Mouse (Mus musculus): ENCODE results near the gene Sept5.

Sept5 gene

DNA sequence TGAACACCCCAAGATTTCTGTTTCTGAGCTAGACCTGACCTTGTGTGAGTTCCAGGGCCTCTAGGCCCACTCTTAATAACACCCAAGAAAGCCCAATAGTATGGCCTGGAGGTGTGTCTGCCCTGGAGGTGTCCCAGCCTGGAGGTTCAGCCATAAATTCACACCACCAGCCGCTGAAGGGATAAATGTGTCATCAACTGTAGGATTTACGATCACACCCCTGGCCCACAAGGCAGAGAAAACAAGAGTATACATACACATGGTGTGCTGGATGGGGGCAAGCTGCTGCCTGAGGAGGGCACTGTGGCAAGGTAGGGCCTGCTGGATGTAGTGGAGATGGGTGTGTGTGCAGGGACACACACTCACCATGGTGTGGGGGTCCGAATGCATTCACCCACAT, 16.5 kb downstream of the Sept5 start:
- no peak for DNase-seq (ENCODE audit: low spot score in 2 of 2)

DNA sequence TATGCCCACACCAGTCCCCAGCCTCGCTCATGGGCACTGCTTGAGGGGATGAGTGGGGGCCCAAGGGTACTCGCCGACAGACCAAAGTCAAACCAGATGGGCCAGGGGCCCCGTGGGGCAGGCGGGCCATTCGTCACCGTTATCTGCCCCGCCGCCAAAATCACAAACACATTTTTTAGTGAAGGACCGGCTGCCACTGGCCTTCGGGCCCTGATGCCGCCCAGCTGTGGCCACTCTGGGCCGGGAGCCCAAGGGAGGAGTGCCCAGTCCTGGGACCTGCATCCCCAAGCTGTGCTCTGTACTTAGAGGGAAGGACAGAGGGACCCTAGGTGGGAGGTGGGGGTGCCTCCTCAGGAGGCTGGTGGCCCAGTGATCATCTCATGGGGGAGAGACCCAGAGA, 18.0 kb downstream of the Sept5 start:
- DNase-seq (ENCODE audit: low spot score in 2 of 2): no peak

DNA sequence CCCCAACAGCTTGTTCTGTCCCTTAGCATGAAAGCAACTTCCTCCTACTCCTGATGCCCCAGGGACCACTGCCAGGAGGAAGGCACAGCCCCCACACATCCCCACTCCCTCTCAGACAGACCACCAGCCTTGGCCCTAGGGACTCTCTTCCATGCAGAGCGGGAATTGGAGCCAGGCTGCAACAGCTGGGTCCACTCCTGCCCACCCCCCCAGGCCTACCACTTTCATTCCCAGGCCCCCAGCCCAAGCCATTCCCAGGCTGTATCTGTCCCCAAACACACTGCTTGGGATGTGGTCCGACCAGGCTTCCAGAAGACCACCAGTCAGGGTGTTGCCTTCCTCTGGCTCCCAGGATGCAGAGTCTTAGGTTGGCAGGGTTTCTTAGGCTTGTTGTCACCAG, 20.7 kb downstream of the Sept5 start:
- no peak for DNase-seq (ENCODE audit: low spot score in 2 of 2)

DNA sequence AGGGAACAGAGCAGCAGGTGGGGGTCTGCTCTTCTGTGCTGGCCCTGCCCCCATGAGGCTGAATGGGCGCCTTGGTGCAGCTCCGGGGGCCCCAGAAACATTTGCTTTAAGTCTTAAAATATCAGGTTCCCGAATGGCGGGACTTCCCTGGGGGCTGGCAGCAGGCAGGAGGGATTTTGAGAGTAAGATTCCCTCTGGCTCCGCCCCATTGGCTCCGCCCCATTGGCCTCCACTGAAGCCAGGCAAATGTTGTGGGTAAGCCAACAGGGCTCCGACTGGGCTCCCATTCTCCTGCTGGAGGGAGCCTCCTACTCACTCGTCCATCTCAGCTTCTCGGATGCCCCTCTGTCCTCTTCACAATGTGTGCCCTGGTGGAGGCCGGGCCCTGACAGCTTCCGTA, 21.5 kb downstream of the Sept5 start:
- DNase-seq (ENCODE audit: low spot score in 2 of 2): no peak

DNA sequence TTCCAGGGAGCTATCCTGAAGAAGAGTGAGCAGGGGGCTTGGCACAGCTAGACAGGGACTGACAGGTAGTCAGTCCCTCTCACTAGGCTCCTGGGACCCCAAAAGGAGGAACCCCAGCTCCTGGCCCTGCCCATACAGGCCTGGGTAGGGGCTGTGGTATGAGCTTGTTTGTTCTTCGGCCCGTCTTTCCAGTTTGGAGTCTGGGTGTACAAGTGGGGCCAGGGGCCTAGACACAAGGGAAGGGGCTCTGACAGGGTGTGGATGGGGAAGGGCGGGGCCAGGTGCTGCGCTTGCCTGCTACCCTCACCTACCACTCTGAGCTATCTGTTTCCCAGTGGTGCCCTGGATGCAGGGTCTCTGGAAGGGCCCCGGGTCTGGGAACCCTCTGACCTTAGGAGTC, 24.0 kb downstream of the Sept5 start:
- DNase-seq (ENCODE audit: low spot score in 2 of 2): no peak

DNA sequence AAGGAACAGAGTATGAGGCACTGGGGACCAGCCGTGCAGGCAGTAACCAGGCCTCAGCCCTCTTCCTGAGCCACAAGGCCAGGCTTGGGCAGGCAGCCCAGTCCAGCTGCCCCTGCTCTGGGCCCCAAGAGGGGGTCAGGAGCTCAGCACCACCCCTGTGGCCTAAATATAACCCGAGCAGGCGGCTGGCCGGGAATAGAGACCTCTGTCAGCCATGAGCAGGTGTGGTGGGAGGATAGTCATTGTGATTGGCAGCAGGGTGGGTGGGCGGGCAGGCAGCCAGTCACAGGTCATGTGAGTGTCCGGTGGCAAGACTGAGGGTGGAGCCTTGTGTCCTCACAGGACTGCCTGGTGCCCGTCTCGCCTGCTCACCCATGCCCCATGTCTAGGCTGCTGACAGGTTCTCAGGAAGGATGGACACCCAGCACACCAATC, 25.5 kb downstream of the Sept5 start:
- DNase-seq (ENCODE audit: low spot score in 2 of 2): no peak

DNA sequence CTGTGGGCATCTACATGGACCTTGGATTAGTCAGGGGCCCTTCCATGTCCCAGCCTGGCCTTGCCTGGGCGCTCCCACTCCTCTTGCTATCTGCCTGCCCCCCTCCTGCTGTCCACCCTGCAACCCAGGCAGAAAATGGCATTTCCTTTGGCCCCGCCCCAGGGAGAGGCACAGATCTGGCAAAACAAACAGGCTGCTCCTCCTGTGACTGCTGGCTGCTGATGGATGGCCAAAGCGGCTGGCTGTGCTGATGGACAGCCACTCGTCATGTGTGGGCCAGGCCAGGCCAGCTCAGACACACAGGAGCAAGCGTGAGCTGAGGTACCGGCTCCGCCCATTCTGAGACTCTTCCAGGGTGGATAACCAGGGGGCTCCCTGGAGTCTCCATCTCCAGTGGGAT, 28.3 kb downstream of the Sept5 start:
- DNase-seq (ENCODE audit: low spot score in 2 of 2): no peak

DNA sequence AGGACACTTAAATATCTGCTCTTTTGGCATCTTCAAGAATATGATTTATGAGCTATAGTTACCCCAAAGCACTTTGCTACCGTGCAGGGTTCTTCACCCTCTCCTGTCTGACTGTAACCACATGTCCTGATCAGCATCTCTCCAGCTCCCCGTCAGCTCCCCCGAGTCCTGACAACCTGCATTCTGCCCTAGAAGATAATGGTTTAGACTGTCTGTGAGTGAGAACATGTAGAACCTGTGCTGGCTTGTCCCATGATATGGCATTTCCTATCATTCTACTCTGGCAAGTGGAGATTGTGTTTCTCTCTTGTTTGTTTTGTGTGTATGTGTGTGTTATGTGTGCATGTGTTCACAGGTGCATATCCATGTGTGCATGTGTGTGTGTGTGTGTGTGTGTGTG, 31.7 kb downstream of the Sept5 start:
- no peak for DNase-seq (ENCODE audit: low spot score in 2 of 2)

DNA sequence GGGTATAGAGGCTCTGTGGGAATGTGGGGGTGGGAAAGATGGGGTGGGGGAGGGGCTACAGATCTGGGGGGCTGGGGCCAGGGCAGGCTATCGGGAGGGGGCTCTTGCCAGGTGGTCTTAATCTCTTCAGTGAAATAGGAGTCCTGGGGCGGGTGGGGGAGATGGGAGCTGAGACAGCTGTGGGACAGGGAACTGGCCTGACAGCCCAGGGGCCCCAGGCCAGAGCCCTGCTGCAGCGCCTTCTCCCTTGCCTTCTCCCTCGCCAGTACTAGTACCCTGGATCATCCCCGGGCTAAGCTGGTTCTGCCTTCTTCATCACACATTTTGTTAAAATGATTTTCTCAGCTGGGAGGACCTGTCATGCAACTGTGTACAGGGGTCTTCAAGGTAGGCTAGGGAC, 33.5 kb downstream of the Sept5 start:
- DNase-seq (ENCODE audit: low spot score in 2 of 2): no peak

DNA sequence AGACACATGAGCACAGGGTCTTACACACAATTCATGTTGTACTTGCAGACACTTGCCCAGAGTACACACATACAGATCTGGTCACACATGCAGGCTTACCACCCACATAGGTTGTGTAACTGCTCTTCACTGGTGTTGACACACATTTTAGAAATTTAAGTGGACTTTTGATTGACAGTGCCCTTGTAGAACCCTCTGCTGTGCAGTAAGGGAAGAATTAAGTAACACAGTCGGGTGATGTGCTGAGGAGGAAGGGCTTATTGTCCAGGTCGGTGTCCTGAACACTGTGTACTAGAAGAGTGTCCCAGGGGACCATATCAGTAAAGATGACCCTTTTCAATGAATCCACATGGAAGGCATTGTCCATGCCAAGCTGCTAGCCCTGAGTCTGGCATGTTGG, 35.8 kb downstream of the Sept5 start:
- no peak for DNase-seq (ENCODE audit: low spot score in 2 of 2)

DNA sequence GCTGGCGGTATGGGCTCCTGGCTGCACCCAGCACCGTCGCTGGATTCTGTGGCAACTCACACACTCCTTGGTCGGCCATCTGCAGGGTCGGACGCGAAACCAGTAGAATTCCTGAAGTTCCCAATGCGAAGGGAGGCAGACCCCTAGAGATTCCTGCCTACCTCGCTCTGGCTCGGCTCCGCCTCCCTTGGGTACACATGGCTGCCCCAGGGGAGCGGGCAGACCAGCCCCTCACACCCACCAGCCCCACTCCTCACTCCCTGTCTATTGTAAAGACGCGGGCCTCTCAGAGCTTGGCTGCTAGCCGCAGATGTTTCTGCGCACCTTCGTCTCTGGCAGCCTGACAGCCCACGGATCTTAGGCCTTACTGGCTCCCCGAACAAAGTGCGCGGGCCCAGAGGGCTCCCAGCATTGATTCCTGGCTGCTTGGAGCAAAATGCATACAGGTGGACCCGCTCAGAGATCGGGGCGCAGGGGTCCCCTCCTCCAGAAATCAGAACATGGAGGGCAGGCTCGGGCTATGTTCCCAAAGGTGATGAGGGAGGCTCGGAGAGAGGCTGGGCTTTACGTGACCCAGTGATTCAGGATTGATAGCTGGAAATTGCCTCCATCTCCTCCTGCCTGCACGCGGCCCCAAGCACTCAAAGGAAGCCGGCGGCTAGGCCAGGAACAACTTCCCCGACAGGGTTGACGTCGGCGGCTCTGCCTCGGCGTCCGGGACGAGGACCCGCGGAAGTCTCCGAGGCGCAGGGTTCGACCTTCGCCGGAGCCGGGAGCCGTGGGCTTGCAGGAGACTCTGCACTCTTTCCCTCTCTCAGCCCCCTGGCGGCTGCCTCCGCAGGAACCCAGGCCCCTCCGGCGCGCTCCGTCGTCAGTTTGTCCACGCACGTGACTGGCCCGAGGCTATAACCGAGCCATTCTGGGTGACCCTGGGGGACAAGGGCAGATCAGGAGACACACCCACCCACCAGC, 38.4 kb downstream of the Sept5 start:
- no peak for DNase-seq (ENCODE audit: low spot score in 2 of 2)

DNA sequence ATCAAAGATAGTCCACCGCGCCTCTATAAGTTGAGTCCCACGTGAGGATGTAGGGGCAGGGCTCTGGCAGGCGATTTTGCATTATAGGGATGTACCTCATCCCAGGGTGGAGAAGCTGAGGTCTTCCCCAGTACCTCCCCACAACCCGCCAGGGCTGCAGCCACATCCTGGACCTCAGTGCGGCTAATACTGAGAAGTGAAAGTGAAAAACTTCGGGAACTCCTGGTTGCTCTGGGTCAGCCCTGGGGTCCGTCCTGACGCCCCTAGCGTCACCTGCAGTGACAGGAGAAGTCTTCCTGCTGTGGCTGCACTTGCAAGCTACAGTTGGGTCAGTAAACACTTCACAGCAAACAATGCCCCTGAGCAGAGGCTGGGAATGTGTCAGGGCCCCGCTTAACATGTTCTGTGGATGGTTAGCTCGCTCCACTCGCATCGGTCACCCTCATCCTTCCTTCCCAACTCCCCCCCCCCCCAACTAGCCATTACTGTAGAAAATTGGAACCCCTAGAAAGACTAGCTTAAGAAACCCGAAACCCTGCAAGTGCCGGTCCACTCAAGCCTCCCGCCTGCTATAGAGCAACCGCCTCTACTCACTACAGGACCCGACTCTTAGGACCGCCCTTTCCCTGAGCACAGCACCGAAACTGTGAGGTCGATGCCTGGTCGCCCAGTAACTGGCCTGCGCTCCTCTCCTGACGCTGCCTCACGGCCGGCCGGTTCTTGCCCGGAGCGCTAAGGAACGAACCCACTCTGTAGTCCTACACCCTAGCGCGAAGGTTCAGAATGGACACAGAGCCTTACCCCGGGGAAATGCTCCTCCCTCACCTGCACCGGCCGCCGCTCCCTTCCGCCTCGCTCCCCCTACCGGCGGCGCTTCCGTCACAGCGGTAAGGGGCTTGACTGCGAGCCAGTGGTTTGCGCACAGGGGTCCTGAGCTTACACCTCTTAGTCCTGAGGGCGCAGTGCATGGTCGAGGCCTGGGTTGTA, 39.7 kb downstream of the Sept5 start, which contains the start of gene Tbx1:
Gene Tbx1 (minus strand): TSS at position 868 of the 987 bp plus-strand sequence.
- DNase-seq (ENCODE audit: low spot score in 2 of 2): no peak

DNA sequence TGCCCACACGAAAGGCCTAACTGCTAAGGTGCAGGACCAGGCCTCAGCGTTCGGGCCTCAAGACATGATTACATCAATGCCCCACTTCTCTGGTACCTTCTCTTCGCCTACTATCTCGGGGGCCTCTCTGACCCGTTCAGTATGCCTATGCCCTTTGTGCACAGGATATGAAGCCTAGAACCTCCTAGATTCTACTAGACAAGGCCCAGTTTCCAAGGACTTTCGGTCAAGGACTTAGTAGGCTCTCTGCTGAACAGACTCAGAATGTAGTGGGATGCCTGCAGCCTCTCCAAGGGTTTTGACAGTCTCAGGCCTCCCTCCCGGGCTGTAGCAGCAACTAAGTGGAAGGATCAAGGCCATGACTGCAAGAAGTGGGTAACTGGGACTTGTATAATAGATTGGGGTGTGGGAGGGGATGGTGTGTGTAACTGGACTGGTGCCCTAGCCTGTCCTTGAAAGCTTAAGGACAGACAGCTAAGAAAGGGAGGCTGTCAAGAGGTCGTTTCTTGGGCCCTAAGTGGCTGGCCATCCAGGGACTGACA, 40.6 kb downstream of the Sept5 start:
- no peak for DNase-seq (ENCODE audit: low spot score in 2 of 2)

DNA sequence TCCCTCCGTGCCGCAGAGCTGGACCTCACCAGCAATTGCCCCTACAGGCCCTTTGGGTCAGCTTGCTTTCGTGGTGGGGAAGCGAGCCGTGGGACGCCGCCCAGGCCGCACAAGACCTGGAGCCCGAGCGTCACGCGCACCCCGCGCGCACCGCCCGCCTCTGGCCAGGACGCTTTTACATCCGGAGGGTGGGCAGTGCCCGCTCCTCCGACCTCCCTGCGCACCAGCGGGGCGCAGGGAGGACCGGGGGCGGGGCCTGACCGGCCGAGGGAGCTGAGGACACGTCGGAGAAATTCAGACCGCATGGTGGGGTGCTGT, 41.1 kb downstream of the Sept5 start:
- DNase-seq (ENCODE audit: low spot score in 2 of 2): no peak

DNA sequence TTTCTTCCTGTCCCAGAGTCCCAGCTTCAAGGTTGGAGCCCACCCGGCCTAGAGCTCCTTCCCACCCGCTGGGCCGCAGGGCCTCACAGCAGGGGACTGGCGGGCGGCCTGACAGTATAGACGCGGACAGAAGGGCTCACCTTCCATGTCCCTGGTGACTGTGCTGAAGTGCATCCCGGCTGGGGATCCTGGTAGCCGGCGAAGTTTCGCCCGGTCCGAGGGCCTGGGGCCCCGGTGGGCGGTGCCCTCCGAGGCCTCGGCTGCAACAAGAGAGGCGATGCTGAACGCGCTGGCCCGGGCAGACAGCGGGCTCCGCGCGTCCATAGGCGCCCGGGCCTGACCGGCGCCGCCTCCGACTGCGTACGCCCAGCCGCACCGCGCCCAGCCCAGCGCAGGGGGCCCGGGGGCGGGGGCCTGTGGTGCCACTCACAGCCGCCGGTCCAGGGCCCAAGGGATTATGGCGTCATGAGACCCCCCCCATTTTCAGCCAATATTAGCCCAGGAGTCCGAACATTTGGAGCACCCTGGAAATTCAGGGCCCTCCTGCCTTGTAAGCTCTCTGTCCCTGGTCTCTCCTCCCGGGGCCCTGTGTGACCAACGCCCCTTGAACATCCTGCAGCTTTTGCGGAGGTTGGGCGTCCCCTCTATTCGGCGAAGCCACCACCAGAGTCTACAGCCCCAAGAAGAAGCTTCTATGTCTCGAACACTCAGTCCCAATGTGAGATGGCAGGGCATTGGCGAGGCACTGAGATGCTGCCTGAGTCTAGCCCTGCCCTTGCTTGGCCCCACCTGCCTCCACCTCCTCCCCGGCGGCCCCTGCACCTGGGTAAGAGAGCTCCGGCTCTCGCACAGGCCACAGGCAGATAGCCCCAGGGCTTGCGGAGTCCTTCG, 41.7 kb downstream of the Sept5 start:
- DNase-seq (ENCODE audit: low spot score in 2 of 2): no peak

DNA sequence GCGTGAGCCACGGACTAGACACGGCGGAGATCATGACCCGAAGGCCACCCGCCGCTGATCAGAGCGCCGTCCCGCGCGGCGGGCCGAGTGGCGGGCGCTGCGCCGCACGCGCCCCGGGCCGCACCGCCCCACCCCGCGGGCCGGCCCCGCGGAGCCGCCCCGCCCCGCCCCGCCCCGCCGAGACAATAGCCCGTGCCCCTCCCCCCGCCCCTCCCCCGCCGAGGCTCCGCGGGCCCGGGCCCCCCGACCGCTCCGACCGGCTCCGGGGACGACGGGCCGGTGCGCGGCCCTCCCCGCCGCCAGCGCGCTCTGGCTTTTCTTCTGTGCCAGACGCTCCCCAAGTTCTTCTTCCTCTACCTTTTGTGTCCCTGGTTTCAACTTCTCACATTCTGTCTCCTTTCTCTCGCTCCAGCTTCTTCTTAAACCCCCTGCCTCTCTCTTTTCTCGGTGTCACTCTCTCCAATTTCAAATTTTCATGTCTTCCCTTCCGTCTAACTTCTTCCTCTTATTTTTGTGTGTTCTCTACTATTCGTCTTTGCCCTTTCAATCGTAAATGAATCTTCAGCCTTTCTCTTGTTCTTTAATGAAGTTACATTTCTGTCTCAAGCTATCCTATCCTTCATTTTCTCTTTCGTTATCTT, 42.7 kb downstream of the Sept5 start:
- DNase-seq (ENCODE audit: low spot score in 2 of 2): no peak

DNA sequence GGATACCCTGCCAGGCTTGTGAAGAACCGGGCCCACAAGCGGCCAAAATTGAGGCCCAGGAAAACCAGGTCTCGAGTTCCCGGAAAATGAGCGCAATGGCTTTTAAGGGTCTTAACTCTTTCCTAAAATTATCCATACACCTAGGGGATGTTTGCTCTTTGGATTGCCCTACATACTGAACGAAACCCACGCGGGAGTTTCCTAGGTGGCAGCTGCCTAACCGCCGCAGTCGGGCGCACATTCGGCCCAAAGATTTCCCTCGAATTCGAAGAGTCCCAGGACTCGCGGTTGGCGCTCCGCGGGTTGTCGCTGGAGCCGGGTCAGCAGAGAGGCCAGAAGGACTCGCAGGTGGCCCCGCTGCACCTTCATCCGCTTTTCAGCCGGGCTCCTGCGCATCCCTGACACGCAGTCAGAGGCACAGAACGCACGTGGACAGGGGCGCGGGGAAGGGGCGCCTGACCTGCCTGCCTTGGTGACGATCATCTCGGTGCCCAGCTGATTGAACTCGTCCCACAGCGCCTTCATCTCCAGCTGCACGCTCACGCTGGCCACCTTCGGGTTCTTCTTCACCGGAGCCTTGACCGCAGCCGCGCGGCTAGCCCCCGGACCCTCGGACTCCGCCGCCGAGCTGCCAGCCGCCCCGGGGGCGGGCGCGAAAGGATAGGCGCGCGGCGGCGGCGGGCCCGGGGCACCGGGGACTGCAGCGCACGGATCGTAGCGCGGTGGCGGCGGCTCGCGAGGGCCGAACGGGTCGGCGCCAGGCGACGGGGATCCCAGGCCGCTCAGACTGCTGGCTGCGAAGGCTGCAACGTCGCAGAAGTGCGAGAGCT, 43.5 kb downstream of the Sept5 start:
- DNase-seq (ENCODE audit: low spot score in 2 of 2): no peak

DNA sequence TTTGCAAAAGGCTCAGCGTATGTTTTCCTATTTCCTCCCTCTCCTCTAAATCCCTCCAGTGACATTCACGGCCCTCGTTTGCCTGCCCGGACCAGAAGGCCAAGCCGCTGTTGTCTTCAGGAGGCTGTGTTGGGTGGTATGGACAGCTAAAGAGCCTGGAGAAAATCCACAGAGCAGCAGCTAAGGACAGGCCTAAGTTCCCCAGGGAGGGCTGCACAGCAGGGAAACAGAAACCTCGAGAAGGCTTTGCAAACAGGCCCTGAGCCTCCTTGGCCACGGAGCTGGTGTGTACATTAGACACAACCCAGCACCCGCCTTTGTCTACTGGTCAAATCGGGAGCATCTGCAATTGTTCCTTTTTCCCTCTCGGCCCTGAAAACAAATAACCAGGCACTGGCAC, 44.1 kb downstream of the Sept5 start:
- no peak for DNase-seq (ENCODE audit: low spot score in 2 of 2)

DNA sequence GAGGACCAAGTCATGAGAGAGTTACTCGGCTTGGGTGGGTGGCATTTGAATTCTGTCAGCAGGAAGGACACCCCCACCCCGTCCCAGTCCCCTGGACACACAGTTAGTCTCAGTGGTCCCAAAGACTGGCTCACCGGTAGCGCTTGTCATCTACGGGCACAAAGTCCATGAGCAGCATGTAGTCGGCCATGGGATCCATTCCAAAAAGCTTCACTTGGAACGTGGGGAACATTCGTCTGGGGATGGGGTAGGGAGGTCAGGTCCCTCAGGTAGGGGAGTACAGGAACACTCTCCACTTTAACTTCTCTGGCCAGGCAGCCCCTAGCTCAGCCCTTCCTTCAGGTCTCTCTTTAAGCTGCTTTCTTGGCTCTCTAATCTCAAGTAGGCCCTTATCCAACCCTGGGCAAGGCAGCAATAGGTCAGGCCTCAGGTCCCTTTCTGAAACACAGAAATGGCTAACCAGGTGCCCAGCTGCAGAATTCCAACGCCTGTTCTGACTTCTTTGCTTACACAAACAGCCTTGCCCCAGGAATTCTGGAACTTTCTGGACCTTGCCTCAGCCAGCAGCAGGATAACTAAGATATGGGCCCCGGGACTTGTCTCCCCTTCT, 44.7 kb downstream of the Sept5 start:
- no peak for DNase-seq (ENCODE audit: low spot score in 2 of 2)

Data from spleen, postnatal 4 days (tissue).